Mouse (Mus musculus): ENCODE measurements around the gene Gpm6b.

Gpm6b gene

DNA sequence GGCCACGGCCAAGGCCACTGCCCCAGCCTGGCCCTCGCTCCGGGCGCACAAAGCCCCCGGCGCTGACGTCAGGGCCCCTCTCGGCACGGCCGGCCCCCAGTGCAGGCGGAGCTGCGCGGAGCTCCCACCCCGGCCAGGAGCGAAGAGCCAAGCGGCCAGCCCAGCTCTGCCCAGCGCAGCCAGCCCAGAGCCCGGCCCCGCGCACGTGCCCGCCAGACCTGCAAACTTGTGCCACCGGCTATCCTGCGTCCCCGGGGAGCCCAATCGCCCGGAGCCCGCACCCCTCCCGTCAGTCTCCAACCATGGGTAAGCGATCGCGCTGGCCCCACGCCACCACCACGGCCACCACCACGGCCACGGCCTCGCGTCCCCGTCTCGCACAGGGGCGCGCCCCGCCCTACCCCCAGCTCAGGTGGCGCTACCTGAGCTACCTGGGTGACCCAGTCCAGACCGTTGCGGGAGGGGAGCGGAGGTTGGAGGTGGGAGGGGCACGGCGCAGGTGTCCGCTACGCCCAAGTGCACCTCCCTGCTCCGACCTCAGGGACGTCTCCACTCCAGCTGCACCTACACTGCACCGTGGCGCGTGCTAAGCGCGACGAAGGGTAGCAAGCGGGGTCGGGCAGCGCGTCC is at the start of gene Gpm6b:
Gene Gpm6b (plus strand): TSS at position 81 of the 630 bp plus-strand sequence.
- DNase-seq (ENCODE audit: low spot score) = no peak

DNA sequence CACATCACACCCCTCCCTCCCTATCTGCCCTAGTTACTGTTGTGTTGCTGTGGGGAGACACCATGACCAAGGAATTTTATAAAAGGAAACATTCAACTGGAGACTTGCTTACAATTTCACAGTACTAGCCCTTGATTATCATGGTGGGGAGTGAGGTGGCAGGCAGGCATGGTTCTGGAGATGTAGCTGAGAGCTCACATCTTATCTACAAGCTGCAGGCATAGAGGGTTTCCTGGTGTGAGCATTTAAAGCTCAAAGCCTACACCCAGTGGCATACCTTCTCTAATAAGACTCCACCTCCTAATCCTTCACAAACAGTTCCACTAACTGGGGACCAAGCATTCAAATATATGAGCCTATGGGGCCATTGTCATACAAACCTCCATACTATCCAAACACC is 42.4 kb upstream of the Gpm6b start:
- no peak for DNase-seq (ENCODE audit: low spot score)

- DNase-seq (ENCODE audit: low spot score) = no peak
Observed at GRCm38 (mm10) chrX:166198266-166198665, 40.4 kb upstream of the Gpm6b start.

- DNase-seq (ENCODE audit: low spot score) = no peak
Observed at GRCm38 (mm10) chrX:166199812-166200211, 38.9 kb upstream of the Gpm6b start.

GRCm38 (mm10) chrX:166214576-166214975 is 24.1 kb upstream of the Gpm6b start:
- no peak for DNase-seq (ENCODE audit: low spot score)

DNA sequence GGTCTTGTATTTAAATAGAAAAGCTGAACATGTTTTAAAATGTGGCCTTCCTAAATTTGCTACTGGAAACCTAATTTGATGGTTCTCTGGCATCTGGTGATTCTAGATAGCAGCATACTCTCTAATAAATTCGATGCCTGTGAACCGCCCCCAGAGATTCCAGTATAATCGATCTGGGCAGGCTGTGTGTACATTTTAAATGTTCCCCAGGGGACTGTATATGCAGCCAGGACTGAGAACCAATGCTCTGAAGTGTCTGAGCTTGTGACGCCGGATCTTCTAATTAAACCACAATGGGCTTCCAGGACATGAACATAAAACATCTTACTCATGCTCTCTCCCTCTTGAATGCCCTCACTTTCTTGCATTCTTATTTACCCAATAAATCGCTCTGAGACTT is 22.5 kb upstream of the Gpm6b start:
- DNase-seq (ENCODE audit: low spot score) = no peak

- DNase-seq (ENCODE audit: low spot score) = no peak
Observed at GRCm38 (mm10) chrX:166216720-166217119, 22.0 kb upstream of the Gpm6b start.

GRCm38 (mm10) chrX:166219331-166219730 is 19.4 kb upstream of the Gpm6b start:
- no peak for DNase-seq (ENCODE audit: low spot score)

DNA sequence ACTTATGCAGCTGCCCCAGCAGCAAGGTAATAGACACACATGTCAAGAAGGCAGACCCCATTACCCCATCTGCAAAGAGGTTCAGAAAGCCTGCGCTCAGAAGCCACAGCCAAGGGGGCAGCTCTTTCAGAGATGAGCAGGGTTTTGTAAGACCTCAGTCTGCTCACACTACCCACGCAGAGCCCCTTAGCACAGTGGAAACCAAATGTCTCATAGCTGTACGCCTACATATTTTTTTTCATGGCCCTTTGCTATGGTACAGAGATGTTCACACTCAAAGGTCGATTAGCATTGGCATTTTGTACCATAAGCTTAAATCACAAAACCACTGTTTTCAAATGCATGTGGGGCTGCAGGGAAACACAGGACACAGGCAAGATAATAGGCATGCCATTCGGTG is 11.9 kb upstream of the Gpm6b start:
- DNase-seq (ENCODE audit: low spot score) = no peak

GRCm38 (mm10) chrX:166229750-166230149 is 9.0 kb upstream of the Gpm6b start:
- DNase-seq (ENCODE audit: low spot score) = no peak

- no peak for DNase-seq (ENCODE audit: low spot score)
Observed at GRCm38 (mm10) chrX:166230515-166231267, 8.0 kb upstream of the Gpm6b start.

GRCm38 (mm10) chrX:166236131-166236530 is 2.6 kb upstream of the Gpm6b start:
- no peak for DNase-seq (ENCODE audit: low spot score)

DNA sequence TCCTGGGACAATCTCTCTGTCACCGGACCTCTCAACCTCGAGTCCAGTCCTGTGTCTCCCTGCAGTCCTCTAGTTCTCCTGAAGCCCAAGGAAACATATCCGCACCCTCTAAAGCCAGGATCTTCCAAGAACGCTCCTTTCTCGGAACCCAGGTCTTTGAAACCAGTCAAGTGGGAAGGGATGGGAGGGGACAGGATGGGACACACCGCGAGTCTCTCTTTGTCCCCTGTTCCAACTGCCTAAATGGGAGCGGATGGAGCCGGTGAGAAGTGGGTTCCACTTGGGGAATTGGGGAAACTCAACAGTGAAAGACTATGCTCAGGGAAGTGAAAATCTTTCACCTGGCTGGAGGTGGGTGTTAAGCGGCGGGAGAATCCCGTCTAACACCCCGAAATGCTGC is 809 bp downstream of the Gpm6b start:
- no peak for DNase-seq (ENCODE audit: low spot score)

GRCm38 (mm10) chrX:166240751-166241150 is 2.0 kb downstream of the Gpm6b start:
- DNase-seq (ENCODE audit: low spot score) = no peak

DNA sequence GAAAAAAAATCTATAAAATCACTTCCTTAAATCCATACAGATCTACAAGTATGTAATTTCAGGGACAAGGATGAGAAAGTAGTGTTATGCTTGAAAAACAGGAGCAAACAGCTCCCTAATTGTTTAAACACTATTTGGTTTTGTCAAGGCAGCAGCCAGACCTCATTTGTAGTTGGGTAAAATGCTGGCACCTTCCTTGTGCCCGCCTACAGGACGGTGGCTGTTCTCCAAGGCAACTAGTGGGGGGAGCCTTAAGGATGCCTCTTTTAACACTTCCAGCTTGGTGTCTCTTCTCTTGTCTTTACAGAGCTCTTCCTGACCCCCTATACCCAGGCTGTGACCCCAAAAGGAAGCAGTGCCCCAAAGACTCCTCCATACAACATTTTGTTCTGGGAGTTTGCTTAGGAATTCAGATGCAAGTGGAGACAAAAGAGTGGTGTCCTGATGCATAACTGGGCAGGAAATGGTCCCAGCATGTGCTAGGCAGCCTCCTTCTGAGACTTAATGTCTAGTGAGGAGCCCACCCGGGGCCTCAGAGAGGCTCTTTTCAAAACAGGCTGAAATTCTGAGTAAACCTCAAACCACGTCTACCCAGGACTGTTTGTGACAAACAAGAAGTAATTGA is 4.7 kb downstream of the Gpm6b start:
- DNase-seq (ENCODE audit: low spot score) = no peak

DNA sequence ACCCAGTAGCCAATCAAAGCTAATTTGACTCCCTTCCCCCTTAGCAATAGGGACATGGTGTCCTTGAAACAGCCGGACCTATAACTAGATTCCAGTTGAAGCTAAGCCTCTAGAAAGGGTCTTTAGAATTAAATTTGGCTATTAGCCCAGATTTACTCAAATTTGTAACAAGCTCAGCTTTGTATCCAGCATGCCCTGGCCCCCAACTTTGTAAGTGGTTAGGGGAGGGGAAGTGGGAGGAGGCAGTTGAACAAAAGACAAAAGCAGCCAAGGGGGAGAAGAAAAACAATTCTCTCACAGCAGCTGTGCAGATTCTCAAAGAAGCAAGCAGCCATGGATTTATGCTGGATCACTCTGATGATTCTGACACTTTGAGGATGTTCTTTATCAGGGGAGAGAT is 32.8 kb downstream of the Gpm6b start:
- DNase-seq (ENCODE audit: low spot score) = no peak

GRCm38 (mm10) chrX:166272646-166273045 is 33.9 kb downstream of the Gpm6b start:
- DNase-seq (ENCODE audit: low spot score) = no peak

GRCm38 (mm10) chrX:166279861-166280260 is 41.1 kb downstream of the Gpm6b start:
- DNase-seq (ENCODE audit: low spot score) = no peak

- no peak for DNase-seq (ENCODE audit: low spot score)
Observed at GRCm38 (mm10) chrX:166286760-166287483, 48.2 kb downstream of the Gpm6b start.

- no peak for DNase-seq (ENCODE audit: low spot score)
Observed at GRCm38 (mm10) chrX:166291266-166291665, 52.6 kb downstream of the Gpm6b start.

DNA sequence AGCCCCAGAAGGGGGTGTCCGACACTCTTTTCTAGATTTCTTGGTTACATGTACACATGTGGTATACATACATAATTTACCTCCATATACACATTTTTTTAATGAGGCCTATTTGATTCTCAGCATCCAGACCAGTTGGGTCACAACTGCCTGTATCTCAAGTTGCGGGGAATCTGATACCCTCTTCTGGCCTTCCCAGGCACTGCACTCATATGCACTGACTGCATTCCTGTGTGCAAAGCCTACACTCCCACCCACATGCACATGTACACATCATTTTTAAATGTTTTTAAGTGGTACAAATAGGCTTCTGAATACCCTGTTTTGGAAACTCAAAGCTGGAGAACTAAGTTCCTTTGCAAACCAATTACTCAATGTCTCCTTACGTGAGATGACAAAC is 54.8 kb downstream of the Gpm6b start:
- no peak for DNase-seq (ENCODE audit: low spot score)

- no peak for DNase-seq (ENCODE audit: low spot score)
Observed at GRCm38 (mm10) chrX:166302791-166303190, 64.1 kb downstream of the Gpm6b start.

DNA sequence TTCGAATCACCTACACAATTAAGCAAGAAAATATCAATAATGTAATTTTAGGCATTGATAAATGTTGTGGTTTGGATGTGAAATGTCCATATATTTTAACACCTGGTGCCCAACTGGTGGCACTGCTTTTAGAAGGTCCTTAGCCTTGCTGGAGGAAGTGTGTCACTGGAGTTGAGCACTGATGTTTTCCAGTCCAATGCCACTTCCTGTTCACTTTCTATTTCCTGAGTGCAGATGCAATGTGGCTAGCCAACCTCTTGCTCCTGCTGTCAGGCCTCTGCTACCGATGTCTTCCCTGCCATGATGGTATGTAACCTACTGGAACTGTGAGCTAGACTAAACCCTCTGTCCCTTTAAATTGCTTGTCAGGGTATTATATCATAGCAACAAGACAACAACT is 65.6 kb downstream of the Gpm6b start:
- no peak for DNase-seq (ENCODE audit: low spot score)

All from layer of hippocampus, adult 9-10 months (tissue).